Mouse (Mus musculus) E14TG2a.4 (cell line): ENCODE measurements around the gene Nob1.

ENCODE experiments used
- H3K27me3 ChIP-seq: 2 replicates; pipeline ENCODE4 v1.6.1; 2014; ENCODE audit warnings: low read length, control low read depth; ENCODE audit not compliant: insufficient read depth
- H3K36me3 ChIP-seq: 2 replicates; pipeline ENCODE4 v1.6.1; 2014; ENCODE audit warnings: low read length, control low read depth; ENCODE audit not compliant: insufficient read depth
- H3K4me1 ChIP-seq: replicated peaks from 2 replicates; pipeline ENCODE4 v1.6.1; 2014; ENCODE audit warnings: low read depth, low read length, control low read depth
- H3K4me3 ChIP-seq: replicated peaks from 2 replicates; pipeline ENCODE4 v1.5.1; 2014; ENCODE audit warnings: mild to moderate bottlenecking, low read length
- H3K9me3 ChIP-seq: 2 replicates; pipeline ENCODE4 v1.6.1; 2014; ENCODE audit warnings: low read length, control low read depth
- CTCF ChIP-seq: conservative IDR thresholded peaks from 2 replicates; pipeline ENCODE4 v1.5.1; 2014; ENCODE audit warnings: low read length
- NANOG ChIP-seq: IDR thresholded peaks from 2 replicates; pipeline ENCODE4 v1.6.1; 2014; ENCODE audit warnings: borderline replicate concordance, low read length, mixed read lengths
- POU5F1 ChIP-seq: IDR thresholded peaks from 2 replicates; pipeline ENCODE4 v1.6.1; 2014; ENCODE audit warnings: low read length, borderline replicate concordance

Gene Nob1

DNA sequence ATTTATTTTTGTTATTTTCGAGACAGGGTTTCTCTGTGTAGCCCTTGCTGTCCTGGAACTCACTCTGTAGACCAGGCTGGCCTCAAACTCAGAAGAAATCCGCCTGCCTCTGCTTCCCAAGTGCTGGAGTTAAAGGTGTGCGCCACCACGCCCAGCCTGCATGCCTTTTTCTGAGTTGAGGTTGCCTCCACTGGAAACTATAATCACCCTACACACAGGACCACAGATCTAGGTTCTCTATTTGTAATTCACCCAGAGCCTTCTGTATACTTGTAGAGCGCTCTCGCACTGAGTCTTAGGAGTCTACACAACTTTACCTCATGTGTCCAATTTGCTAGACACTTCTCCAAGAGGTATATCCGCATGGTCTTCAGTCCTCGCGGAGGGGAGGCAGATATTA lies 675 bp downstream of the Nob1 start:
- Histone ChIP-seq H3K4me3 (peak overlapping the region; percentile 97), H3K36me3 (peaks cover 46% of the 10 kb centered on the region), H3K9me3 (no peaks in the 10 kb centered on the region), H3K4me1 (peaks cover 53% of the 10 kb centered on the region), H3K27me3 (no peaks in the 10 kb centered on the region)
- TF ChIP-seq POU5F1 (no peak), CTCF (no peak), NANOG (no peak)

GRCm38 (mm10) chr8:107417001-107417400 lies 7.8 kb downstream of the Nob1 start:
- H3K27me3 ChIP-seq, result no peaks in the 10 kb centered on the region
- no peaks in the 10 kb centered on the region for H3K9me3 ChIP-seq
- peaks cover 100% of the 10 kb centered on the region for H3K36me3 ChIP-seq
- no peak for TF ChIP-seq CTCF
- TF ChIP-seq NANOG, result no peak
- TF ChIP-seq POU5F1, result no peak
- H3K4me1 ChIP-seq, result peaks cover 95% of the 10 kb centered on the region
- H3K4me3 ChIP-seq, result 0 out of 2 replicates have a peak overlapping the region, but pooled peaks have one; percentile 23

DNA sequence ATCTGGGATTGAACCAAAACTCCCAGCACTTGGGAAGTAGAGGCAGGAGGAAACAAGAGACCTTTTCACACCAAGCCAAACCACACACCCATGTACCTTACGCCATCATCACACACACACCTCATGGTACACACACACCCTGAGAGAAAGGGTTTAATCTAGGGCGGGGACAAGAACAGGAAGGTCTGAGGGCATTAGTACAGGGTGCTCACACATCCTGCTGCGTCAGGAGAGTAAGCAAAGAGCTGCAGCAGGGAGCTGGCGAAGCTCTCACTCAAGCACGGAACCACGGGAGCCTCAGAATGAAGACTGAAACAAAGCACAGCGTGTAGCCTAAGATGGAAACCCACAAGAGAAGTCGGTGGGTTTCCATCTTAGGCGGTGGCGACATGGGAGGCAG lies 11.0 kb downstream of the Nob1 start:
- H3K27me3 ChIP-seq, result no peaks in the 10 kb centered on the region
- no peaks in the 10 kb centered on the region for H3K9me3 ChIP-seq
- TF ChIP-seq NANOG, result no peak
- no peak for TF ChIP-seq POU5F1
- TF ChIP-seq CTCF, result no peak
- no peak overlapping the region for H3K4me3 ChIP-seq
- H3K36me3 ChIP-seq, result peaks cover 99% of the 10 kb centered on the region
- peaks cover 89% of the 10 kb centered on the region for H3K4me1 ChIP-seq

DNA sequence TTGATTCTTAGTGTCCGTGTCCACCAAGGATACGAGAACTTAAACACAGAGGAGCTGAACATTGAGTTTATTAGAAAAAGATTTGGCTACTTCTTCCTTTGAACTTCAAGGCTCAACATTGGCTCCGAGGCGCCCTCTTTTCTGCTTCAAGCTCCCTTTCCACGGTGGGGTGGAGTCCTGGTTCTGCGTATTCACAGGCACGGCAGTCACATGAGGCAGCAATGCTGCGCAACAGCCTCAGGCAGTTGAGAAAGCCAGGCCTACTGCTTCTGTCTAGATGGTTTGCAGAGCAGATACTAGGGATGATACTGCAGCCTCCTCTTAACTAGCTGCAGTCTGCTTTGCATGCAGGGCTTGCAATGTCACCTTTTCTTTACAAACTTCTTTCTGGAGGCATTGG lies 12.3 kb downstream of the Nob1 start:
- Histone ChIP-seq H3K4me1 (peaks cover 90% of the 10 kb centered on the region), H3K36me3 (peaks cover 89% of the 10 kb centered on the region), H3K27me3 (no peaks in the 10 kb centered on the region), H3K4me3 (no peak overlapping the region), H3K9me3 (no peaks in the 10 kb centered on the region)
- TF ChIP-seq POU5F1, result no peak
- TF ChIP-seq NANOG, result no peak
- no peak for TF ChIP-seq CTCF

GRCm38 (mm10) chr8:107411391-107411790 lies 13.5 kb downstream of the Nob1 start:
- peaks cover 90% of the 10 kb centered on the region for H3K4me1 ChIP-seq
- H3K27me3 ChIP-seq, result no peaks in the 10 kb centered on the region
- H3K4me3 ChIP-seq, result no peak overlapping the region
- H3K36me3 ChIP-seq, result peaks cover 77% of the 10 kb centered on the region
- H3K9me3 ChIP-seq, result no peaks in the 10 kb centered on the region
- TF ChIP-seq CTCF (peak; percentile 68), POU5F1 (no peak)

DNA sequence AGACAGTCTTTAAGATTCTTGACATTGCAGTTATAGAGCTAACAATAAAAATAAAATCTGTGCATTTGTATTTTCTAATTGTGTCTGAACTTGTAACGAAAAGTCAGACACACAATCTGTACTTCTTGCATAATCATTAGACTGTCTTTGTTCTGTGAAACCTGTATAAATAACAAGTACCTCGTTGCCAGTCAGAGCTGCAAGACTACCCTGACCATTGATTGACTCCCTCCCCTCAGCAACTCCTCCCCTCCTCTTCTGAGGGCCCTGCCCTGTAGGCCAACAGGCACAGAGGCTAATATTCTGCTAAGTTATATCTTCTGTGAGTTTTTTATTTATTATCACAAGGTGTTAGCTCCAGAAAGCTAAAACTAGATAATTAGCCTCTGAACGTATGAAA lies 18.9 kb downstream of the Nob1 start:
- peaks cover 23% of the 10 kb centered on the region for H3K36me3 ChIP-seq
- no peak overlapping the region for H3K4me3 ChIP-seq
- H3K4me1 ChIP-seq, result peaks cover 87% of the 10 kb centered on the region
- H3K9me3 ChIP-seq, result no peaks in the 10 kb centered on the region
- no peak for TF ChIP-seq CTCF
- TF ChIP-seq POU5F1, result no peak
- no peak for TF ChIP-seq NANOG
- H3K27me3 ChIP-seq, result no peaks in the 10 kb centered on the region

DNA sequence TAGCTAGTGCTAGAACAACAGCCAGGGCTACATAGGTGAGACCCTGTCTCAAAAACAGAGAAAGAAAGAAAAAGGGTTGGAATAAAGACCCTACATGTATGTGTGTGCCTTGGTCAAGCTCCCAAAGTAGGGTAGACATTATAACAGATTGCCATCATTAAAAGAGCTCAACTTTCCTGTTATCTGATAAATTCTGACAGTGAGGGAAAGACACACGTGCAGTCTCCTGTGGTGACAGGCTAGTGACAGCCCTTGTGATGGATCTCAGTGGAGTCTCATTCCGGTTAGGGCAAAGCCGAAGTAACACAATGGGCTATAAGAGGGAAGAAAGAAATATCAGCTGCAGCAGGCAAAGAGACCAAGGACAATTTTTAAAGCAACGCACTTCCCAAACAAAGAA lies 20.8 kb downstream of the Nob1 start:
- Histone ChIP-seq H3K27me3 (no peaks in the 10 kb centered on the region), H3K4me1 (peaks cover 87% of the 10 kb centered on the region), H3K9me3 (no peaks in the 10 kb centered on the region), H3K4me3 (peak overlapping the region; percentile 76), H3K36me3 (peaks cover 5% of the 10 kb centered on the region)
- TF ChIP-seq POU5F1 (no peak), NANOG (no peak), CTCF (no peak)

DNA sequence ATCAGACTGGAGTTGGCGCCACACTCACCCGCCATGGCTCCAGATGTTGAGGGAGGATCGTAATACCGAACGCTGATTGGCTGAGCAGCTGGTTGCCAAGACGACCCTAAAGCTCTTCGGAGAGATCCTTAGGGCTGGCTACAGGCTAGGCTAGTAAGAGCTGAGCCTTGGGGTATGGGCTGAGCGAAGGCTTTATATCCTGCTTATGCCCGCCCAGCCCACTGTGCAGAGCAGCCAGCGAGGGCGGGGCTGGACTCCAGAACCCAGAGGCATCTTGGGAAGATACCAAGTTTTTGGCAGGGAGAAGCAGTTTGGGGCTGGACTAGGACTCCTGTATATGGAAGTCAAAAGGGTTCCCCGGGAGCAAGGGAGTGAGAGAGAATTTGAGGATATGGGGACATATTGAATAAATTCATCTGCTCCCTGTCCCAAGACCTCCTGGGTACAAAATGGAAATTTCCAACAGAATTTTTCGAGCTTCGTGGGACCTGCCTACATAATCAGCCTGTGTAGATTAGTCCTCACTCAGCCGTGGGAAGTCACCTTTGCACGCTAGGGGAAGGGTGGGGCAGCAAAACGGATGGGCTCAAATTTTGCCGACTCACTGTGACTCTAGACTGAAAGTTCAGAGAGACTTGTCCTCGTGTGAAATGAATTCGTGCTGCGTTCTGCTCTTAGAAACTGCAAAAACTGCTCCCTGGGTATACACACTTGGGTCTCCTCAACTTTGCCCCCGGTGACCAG lies 21.6 kb downstream of the Nob1 start, which contains the start of gene Nqo1:
Gene Nqo1, minus strand, starts transcription at position 169 of the 744 bp plus-strand sequence.
- TF ChIP-seq CTCF, result no peak
- TF ChIP-seq NANOG, result no peak
- TF ChIP-seq POU5F1, result no peak
- H3K36me3 ChIP-seq, result no peaks in the 10 kb centered on the region
- no peaks in the 10 kb centered on the region for H3K9me3 ChIP-seq
- peak within 1 kb of the TSS; percentile 76 for H3K4me3 ChIP-seq
- H3K4me1 ChIP-seq, result peaks cover 83% of the 10 kb centered on the region
- H3K27me3 ChIP-seq, result no peaks in the 10 kb centered on the region

DNA sequence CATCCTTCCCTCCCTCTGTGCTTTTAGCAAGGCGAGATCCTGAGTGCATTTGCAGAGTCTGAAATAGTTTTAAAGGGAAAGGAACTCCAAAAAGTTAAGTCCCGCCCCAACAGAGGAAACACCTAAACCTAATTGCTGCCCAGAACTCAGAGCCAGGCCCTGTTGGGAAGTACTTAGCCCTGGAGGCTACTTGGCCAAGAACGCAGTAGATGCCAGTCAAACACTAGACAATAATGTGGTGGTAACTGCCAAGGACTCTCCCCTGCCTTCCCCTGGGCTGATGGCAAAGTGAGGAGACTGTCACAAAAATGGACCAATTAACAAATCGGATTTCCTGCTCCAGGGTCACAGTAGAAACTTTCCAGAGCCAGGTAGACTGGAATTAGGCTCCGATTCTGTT lies 23.0 kb downstream of the Nob1 start:
- Histone ChIP-seq H3K27me3 (no peaks in the 10 kb centered on the region), H3K4me1 (peaks cover 81% of the 10 kb centered on the region), H3K9me3 (no peaks in the 10 kb centered on the region), H3K4me3 (peak overlapping the region; percentile 76), H3K36me3 (no peaks in the 10 kb centered on the region)
- TF ChIP-seq CTCF, result no peak
- TF ChIP-seq POU5F1, result no peak
- no peak for TF ChIP-seq NANOG
